Mouse (Mus musculus) activated CD4-positive, CD25-positive, alpha-beta regulatory T cell, adult 9 weeks (primary cell): Measurements from ENCODE around the gene Il10rb. TPM values are rescaled to one million over a fixed set of nuclear protein-coding genes. Genes with fewer than 3 reads are reported as not detected.

Experiments
- polyA plus RNA-seq: library from polyadenylated mRNA; unstranded; fragments of 100-300 nt; shearing (Covaris generic); gene quantifications from one replicate; pipeline ENCODE4 v1.2.1, GENCODE M21; 2017

The Il10rb gene
- polyA plus RNA-seq, result 155 TPM

GRCm38 (mm10) chr16:91405640-91406584 is at the start of gene Il10rb:
TSS of gene Il10rb (plus strand) at chr16:91406164.

GRCm38 (mm10) chr16:91372577-91373472 is 33.1 kb upstream of the Il10rb start, which contains the start of gene Ifnar2:
TSS of gene Ifnar2 (plus strand) at chr16:91372783.

GRCm38 (mm10) chr16:91391421-91391820 is 14.5 kb upstream of the Il10rb start, which contains the start of gene Gm21970:
TSS of gene Gm21970 (plus strand) at chr16:91391721.

Other genes starting within 250 kb of the Il10rb start
- gene Olig2, start 180.7 kb upstream of the Il10rb start, polyA plus RNA-seq, result not detected
- not detected for gene Olig1, start 136.4 kb upstream of the Il10rb start, polyA plus RNA-seq
- gene Ifnar2, start 33.4 kb upstream of the Il10rb start, polyA plus RNA-seq, result 114 TPM
- gene Gm21970, start 14.4 kb upstream of the Il10rb start, polyA plus RNA-seq, result not detected
- gene Ifnar1, start 79.1 kb downstream of the Il10rb start, polyA plus RNA-seq, result 194 TPM
- 14.8 TPM for gene Ifngr2, start 140.9 kb downstream of the Il10rb start, polyA plus RNA-seq
- gene Tmem50b, start 191.6 kb downstream of the Il10rb start, polyA plus RNA-seq, result 40.6 TPM
- gene Dnajc28, start 212.9 kb downstream of the Il10rb start, polyA plus RNA-seq, result 2.7 TPM
- 127 TPM for gene Gart, start 240.8 kb downstream of the Il10rb start, polyA plus RNA-seq
- 161 TPM for gene Son, start 241.3 kb downstream of the Il10rb start, polyA plus RNA-seq